Mouse (Mus musculus) hindbrain, embryonic 10.5 days (tissue): ENCODE measurements around the gene Cideb. TPM values are rescaled to one million over a fixed set of nuclear protein-coding genes. Genes with fewer than 3 reads are reported as not detected.
A peak's percentile ranks its signal among the peaks of the same experiment; 100 is the strongest.

Experiments used
- DNase-seq: peaks from one replicate; pipeline ENCODE4 v3.0.0-alpha.2; 2017; ENCODE audit warnings: low spot score
- H3K27ac ChIP-seq: fragments of 300-500 bp; sonication (generic); 2 replicates; pipeline ENCODE4 v1.5.1; 2016; ENCODE audit warnings: mild to moderate bottlenecking, moderate library complexity
- H3K27me3 ChIP-seq: fragments of 300-500 bp; sonication (generic); 2 replicates; pipeline ENCODE4 v1.6.1; 2016; ENCODE audit warnings: mild to moderate bottlenecking; ENCODE audit not compliant: poor library complexity, insufficient read depth, severe bottlenecking
- H3K36me3 ChIP-seq: fragments of 300-500 bp; sonication (generic); 2 replicates; pipeline ENCODE4 v1.6.1; 2016; ENCODE audit warnings: mild to moderate bottlenecking, moderate library complexity
- H3K4me1 ChIP-seq: fragments of 300-500 bp; sonication (generic); replicated peaks from 2 replicates; pipeline ENCODE4 v1.6.1; 2016; ENCODE audit warnings: mild to moderate bottlenecking
- H3K4me3 ChIP-seq: fragments of 300-500 bp; sonication (generic); 2 replicates; pipeline ENCODE4 v1.5.1; 2016; ENCODE audit warnings: mild to moderate bottlenecking, moderate library complexity
- H3K9me3 ChIP-seq: fragments of 300-500 bp; sonication (generic); 2 replicates; pipeline ENCODE4 v1.6.1; 2016; ENCODE audit warnings: mild to moderate bottlenecking, moderate library complexity
- WGBS: fragments of 180-500 bp; shearing (Covaris S2); methylation state at CpG from one replicate; pipeline ENCODE4 v1.1.7; 2016; 5-methylcytosine and 5-hydroxymethylcytosine counted together
- polyA plus RNA-seq: library from polyadenylated mRNA; unstranded; fragments of >200 nt; fragmentation: Nextera tagmentation; extraction: Ambion mirVana; gene quantifications from 2 replicates; pipeline ENCODE4 v1.2.1, GENCODE M21; 2016

Cideb gene
- polyA plus RNA-seq, 1 experiment from 2014 or later = not detected

DNA sequence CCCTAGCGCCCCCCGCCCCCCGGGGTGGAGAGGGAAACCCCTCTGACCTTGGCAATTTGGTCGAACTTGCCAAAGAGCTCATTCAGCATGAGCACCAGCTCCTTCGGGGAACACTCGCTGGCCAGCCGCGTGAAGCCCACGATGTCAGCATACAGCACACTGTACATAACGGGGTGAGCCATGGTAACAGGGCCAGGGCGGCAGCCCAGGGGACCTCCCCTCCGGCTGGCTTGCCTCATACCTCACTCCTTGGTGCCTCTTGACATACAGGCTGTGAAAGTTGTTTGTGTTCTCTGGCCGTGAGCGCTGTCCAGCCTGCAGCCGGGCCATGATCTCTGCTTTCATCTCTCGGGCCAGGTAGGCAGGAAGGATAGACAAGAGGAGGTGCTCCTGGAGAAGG is 21.4 kb upstream of the Cideb start:
- DNase-seq = no peak
- 66% methylated on average over 16 of the region's 16 CpGs for WGBS
- Histone ChIP-seq H3K4me1 (peaks cover 43% of the 10 kb centered on the region), H3K27me3 (peaks cover 54% of the 10 kb centered on the region), H3K4me3 (no peak overlapping the region), H3K36me3 (no peaks in the 10 kb centered on the region), H3K9me3 (no peaks in the 10 kb centered on the region), H3K27ac (no peak overlapping the region)

DNA sequence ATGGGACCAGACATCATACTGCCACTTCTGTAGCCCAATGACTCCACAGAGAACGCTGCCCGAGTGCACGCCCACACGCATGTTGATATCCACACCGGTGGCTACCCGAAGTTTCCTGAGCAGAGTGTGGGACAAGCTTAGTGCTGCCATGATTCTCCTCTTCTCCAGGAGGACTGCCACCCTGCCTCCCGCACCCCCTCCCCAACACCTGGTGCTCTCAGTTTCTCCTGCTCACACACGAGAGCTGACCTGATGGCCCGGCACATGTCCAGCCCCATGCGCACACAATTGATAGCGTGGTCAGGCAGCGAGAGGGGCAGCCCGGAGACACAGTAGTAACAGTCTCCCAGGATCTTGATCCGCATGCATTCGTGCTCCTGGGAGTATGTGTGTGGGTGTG is 20.4 kb upstream of the Cideb start:
- Histone ChIP-seq H3K27ac (no peak overlapping the region), H3K4me3 (no peak overlapping the region), H3K9me3 (no peaks in the 10 kb centered on the region), H3K36me3 (no peaks in the 10 kb centered on the region), H3K27me3 (peaks cover 47% of the 10 kb centered on the region), H3K4me1 (peaks cover 38% of the 10 kb centered on the region)
- no peak for DNase-seq
- WGBS = 90% methylated on average over 15 of the region's 15 CpGs

DNA sequence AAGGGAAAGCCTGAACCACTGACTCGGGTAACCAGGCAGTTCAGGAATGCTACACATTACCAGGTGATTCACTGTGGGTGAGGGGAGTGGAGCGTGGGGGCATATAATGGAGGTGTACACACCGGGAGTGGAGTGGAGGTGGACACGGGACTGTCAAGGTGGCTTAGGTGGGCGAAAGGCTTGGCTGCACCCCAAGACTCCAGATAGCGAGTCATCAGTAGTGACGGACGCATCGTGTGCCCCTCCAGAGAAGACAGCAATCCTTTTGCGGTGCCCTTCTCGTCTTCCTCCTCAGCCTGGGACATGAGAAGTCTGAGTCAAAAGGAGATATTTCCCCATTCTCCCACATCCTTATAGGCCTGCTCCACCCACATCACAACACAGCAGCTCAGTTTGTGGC is 19.5 kb upstream of the Cideb start:
- no peak overlapping the region for H3K4me3 ChIP-seq
- DNase-seq = no peak
- H3K4me1 ChIP-seq = peaks cover 30% of the 10 kb centered on the region
- no peaks in the 10 kb centered on the region for H3K36me3 ChIP-seq
- no peaks in the 10 kb centered on the region for H3K9me3 ChIP-seq
- H3K27ac ChIP-seq = no peak overlapping the region
- H3K27me3 ChIP-seq = peaks cover 44% of the 10 kb centered on the region
- whole genome bisulfite sequencing = 89% methylated on average over 11 of the region's 11 CpGs

GRCm38 (mm10) chr14:55777176-55777575 is 18.9 kb upstream of the Cideb start:
- H3K4me3 ChIP-seq = no peak overlapping the region
- H3K9me3 ChIP-seq = no peaks in the 10 kb centered on the region
- WGBS = 42% methylated on average over 3 of the region's 3 CpGs
- no peak overlapping the region for H3K27ac ChIP-seq
- H3K4me1 ChIP-seq = peaks cover 24% of the 10 kb centered on the region
- no peaks in the 10 kb centered on the region for H3K36me3 ChIP-seq
- peaks cover 40% of the 10 kb centered on the region for H3K27me3 ChIP-seq
- DNase-seq = no peak

DNA sequence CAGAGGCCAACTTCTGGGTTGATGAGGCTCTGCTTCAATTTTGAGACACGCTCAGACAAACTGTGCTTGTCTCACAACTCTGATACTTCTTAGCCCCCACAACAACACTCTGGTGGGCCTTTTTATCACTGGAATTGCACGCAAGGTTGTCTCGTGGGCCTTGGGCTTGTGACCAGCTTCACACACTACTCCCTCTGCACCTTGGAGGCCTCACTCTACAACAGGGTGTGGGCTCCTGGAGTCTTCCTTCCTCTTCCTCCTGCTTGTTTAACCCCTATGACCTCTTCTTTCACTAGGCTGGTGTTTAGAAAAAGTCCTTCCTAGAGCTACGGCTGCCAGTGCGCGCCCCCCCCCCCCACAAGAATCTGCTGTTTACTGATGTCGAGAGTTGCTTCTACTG is 18.5 kb upstream of the Cideb start:
- Histone ChIP-seq H3K9me3 (no peaks in the 10 kb centered on the region), H3K36me3 (no peaks in the 10 kb centered on the region), H3K4me3 (no peak overlapping the region), H3K27ac (no peak overlapping the region), H3K4me1 (peaks cover 21% of the 10 kb centered on the region), H3K27me3 (peaks cover 38% of the 10 kb centered on the region)
- DNase-seq = no peak
- WGBS = 64% methylated on average over 7 of the region's 7 CpGs

DNA sequence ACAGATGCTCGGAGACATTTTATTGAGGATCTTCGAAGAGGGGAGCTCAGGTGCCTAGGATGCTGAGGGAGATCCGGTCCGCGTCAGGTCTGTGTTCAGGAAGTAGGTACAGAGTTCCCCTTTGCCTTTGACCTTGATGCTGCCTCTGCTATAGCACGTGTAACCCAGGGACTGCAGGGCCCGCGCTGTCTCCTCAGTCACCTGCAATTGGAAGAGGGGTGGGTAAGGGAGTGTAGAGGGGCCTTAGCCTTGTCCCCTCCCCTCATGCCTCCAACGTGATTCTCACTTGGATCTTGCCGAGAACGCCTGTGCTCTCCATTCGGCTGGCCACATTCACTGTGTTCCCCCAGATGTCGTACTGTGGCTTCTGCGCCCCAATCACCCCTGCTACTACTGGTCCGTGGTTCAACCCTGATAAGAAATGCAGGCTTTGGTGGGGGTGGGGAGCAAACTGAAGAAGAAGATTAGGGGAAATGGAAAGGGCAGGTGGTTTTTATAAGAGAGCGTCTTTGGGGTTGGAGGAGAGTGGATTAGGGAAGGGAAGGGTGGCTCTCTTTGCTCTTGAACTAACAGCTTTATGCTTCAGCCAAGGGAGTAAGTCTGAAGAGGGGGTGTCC is 10.9 kb upstream of the Cideb start:
- H3K9me3 ChIP-seq = no peaks in the 10 kb centered on the region
- H3K36me3 ChIP-seq = no peaks in the 10 kb centered on the region
- peaks cover 13% of the 10 kb centered on the region for H3K4me1 ChIP-seq
- H3K27ac ChIP-seq = no peak overlapping the region
- DNase-seq = no peak
- 74% methylated on average over 16 of the region's 16 CpGs for WGBS
- H3K27me3 ChIP-seq = peaks cover 80% of the 10 kb centered on the region
- no peak overlapping the region for H3K4me3 ChIP-seq

DNA sequence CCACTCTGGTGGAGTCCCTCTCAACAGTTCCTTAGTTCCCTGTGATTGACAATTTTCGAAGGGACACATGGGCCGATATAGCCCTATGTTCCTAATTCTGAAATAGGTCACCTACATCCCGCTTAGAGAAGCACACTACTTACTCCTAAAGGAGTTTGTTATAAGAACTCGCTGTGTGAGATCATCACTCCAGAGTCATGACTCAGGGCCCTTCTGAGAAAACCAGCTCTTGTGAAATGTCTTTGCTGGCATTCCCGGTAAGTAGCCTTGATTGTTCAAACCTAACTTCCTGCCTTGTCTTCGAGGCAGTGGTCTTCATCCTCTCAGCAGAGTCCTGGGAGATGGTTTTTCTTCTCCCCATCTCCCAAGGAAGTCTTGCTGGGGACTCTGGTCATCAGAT is 10.3 kb upstream of the Cideb start:
- no peak for DNase-seq
- peaks cover 82% of the 10 kb centered on the region for H3K27me3 ChIP-seq

DNA sequence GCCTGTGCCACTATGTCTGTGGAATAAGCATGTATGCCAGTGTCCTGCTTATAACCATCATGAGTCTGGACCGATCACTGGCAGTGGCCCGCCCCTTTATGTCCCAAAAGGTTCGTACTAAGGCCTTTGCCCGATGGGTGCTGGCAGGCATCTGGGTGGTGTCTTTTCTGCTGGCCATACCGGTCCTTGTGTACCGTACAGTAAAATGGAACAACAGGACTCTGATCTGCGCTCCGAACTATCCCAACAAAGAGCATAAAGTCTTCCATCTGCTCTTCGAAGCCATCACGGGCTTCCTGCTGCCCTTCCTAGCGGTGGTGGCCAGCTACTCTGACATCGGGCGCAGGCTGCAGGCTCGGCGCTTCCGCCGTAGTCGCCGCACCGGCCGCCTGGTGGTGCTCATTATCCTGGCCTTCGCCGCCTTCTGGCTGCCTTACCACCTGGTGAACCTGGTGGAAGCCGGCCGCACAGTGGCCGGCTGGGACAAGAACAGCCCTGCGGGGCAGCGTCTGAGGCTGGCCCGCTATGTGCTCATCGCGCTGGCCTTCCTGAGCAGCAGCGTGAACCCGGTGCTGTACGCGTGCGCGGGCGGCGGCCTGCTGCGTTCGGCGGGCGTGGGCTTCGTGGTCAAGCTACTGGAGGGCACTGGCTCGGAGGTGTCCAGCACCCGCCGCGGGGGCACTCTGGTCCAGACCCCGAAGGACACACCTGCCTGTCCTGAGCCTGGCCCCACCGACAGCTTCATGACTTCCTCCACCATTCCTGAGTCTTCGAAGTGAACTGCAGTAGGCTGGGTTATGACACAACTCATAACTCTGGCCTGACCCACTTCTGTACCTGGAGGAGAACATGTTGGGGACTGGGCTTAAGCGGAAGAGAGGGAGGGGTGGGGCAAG is 9.5 kb upstream of the Cideb start:
- H3K36me3 ChIP-seq = no peaks in the 10 kb centered on the region
- H3K27me3 ChIP-seq = peaks cover 85% of the 10 kb centered on the region
- H3K4me1 ChIP-seq = peaks cover 16% of the 10 kb centered on the region
- DNase-seq = peak; percentile 75
- H3K4me3 ChIP-seq = peak overlapping the region; percentile 52
- whole genome bisulfite sequencing = 12% methylated on average over 52 of the region's 52 CpGs
- H3K9me3 ChIP-seq = no peaks in the 10 kb centered on the region
- H3K27ac ChIP-seq = peak overlapping the region; percentile 64

More for the DNA sequence above, 10.3 kb upstream of the Cideb start:
- peaks cover 13% of the 10 kb centered on the region for H3K4me1 ChIP-seq
- H3K36me3 ChIP-seq = no peaks in the 10 kb centered on the region
- H3K4me3 ChIP-seq = no peak overlapping the region
- no peak overlapping the region for H3K27ac ChIP-seq
- WGBS = 86% methylated on average over 6 of the region's 6 CpGs
- no peaks in the 10 kb centered on the region for H3K9me3 ChIP-seq

DNA sequence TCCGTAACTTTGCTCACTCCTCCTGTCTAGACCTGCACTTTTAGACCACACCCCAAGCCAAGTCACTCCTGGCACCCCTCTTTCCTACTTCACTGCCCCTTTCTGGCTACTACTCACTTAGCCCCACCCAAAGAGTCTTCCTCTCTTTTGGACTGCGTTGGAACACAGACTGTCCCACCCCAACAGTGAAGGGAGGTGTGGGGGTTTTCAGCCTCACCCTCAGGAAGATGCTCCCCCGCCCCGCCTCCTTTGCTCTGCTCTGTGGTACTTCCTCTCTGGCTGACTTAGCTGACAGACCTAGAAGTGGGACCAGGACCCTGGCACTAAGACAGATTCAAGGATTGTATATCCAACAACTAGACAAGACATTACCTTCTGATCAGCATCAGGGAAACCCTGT is 7.4 kb upstream of the Cideb start, which contains the start of gene Ltb4r1:
TSS of gene Ltb4r1 (plus strand) at position 267 of the 400 bp plus-strand sequence.
- peaks cover 30% of the 10 kb centered on the region for H3K4me1 ChIP-seq
- H3K9me3 ChIP-seq = no peaks in the 10 kb centered on the region
- H3K27me3 ChIP-seq = peaks cover 97% of the 10 kb centered on the region
- no peaks in the 10 kb centered on the region for H3K36me3 ChIP-seq
- WGBS = 74% methylated on average over 4 of the region's 4 CpGs
- no peak within 1 kb of the TSS for H3K4me3 ChIP-seq
- no peak for DNase-seq
- H3K27ac ChIP-seq = no peak within 1 kb of the TSS

GRCm38 (mm10) chr14:55763166-55763565 is 4.9 kb upstream of the Cideb start:
- H3K27ac ChIP-seq = 0 out of 2 replicates have a peak overlapping the region, but pooled peaks have one; percentile 85
- no peak for DNase-seq
- peak overlapping the region; percentile 65; the same call in 1 of the 2 replicates for H3K4me3 ChIP-seq
- 57% methylated on average over 7 of the region's 7 CpGs for WGBS
- peaks cover 29% of the 10 kb centered on the region for H3K4me1 ChIP-seq
- H3K36me3 ChIP-seq = no peaks in the 10 kb centered on the region
- H3K27me3 ChIP-seq = peaks cover 79% of the 10 kb centered on the region
- no peaks in the 10 kb centered on the region for H3K9me3 ChIP-seq

- peak overlapping the region; percentile 65 for H3K4me3 ChIP-seq
- peaks cover 19% of the 10 kb centered on the region for H3K4me1 ChIP-seq
- peak; percentile 73 for DNase-seq
- H3K9me3 ChIP-seq = no peaks in the 10 kb centered on the region
- H3K36me3 ChIP-seq = no peaks in the 10 kb centered on the region
- WGBS = under 1% methylated on average over 77 of the region's 77 CpGs
- peaks cover 70% of the 10 kb centered on the region for H3K27me3 ChIP-seq
- H3K27ac ChIP-seq = peak overlapping the region; percentile 85
These were observed 4.0 kb upstream of the Cideb start for GRCm38 (mm10) chr14:55762001-55762821.

DNA sequence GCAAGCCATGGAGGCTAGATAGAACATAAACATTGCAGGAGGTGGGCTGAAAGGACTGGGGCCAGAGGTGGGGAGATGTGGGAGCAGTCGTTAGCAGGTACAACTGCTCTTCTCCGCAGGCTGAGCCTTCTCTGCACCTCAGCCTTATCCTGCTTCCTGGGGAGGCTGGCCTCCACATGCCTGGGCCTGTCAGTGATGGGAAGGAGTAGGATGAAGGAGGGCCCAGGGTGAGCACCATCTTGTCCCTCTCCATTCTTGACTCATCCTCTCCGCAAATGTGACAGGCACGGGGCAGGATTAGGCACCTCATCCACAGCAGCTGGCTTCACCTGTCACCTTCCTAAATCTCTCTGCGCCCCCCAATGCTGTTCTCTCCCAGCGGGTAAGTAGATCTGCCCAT is 2.9 kb upstream of the Cideb start, which contains the start of gene Ltb4r2:
TSS of gene Ltb4r2 (plus strand) at position 266 of the 400 bp plus-strand sequence.
- WGBS = 74% methylated on average over 6 of the region's 6 CpGs
- Histone ChIP-seq H3K4me3 (peak within 1 kb of the TSS; percentile 65), H3K27me3 (peaks cover 61% of the 10 kb centered on the region), H3K9me3 (no peaks in the 10 kb centered on the region), H3K36me3 (peaks cover 8% of the 10 kb centered on the region), H3K4me1 (peaks cover 17% of the 10 kb centered on the region), H3K27ac (peak within 1 kb of the TSS; percentile 85)
- DNase-seq = no peak
